Mouse (Mus musculus) brain, embryonic 14.5 days (tissue): ENCODE measurements around the gene Krtap15. TPM values are rescaled to one million over a fixed set of nuclear protein-coding genes. Genes with fewer than 3 reads are reported as not detected.

Source experiments
- DNase-seq: peaks from one replicate; pipeline ENCODE4 v3.0.0-alpha.2; 2011; ENCODE audit warnings: low read depth
- CTCF ChIP-seq: fragments of 200-500 bp; IDR thresholded peaks from 2 replicates; pipeline ENCODE4 v1.5.1; 2012; ENCODE audit warnings: inconsistent platforms, mild to moderate bottlenecking, moderate library complexity, borderline replicate concordance; ENCODE audit not compliant: insufficient read depth, insufficient read length; ENCODE audit errors: extremely low read depth
- POLR2A ChIP-seq: fragments of 200-500 bp; IDR thresholded peaks from 2 replicates; pipeline ENCODE4 v1.6.1; 2012; ENCODE audit warnings: mild to moderate bottlenecking, inconsistent platforms, borderline replicate concordance; ENCODE audit not compliant: poor library complexity, insufficient read depth, insufficient read length, severe bottlenecking; ENCODE audit errors: extremely low read depth
- polyA plus RNA-seq: library from polyadenylated mRNA; depleted of rRNA; stranded (reverse); fragments of >200 nt; gene quantifications from 2 replicates; pipeline ENCODE4 v1.2.3, GENCODE M21; 2012; rRNA removed

The Krtap15 gene
- polyA plus RNA-seq, result not detected in 2 replicates

- TF ChIP-seq CTCF, result no peak
- TF ChIP-seq POLR2A, result no peak
- DNase-seq, result no peak
Measured at GRCm38 (mm10) chr16:88820066-88820465, at the start of gene Krtap15. Gene Krtap15 (plus strand): TSS chr16:88820215.

DNA sequence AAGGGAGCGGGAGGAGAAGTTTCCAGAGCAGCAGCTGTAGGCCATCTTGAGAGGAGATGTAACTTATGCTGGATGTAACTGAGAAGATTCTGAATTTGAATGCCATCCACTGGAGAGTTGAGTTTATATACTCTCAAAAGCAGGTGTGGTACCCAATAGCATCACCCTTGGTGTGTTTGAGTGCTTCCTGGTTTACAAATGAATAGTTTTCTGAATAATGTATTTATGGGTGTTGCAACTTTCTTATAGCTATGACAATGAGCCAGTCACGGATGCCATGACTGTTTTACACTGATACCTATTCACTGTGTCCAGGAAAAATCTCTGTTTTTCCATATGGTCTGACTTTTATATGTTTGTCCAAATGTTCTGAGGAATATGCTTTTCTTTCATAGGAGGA lies 45.9 kb upstream of the Krtap15 start, which contains the start of gene 2310057N15Rik:
Gene 2310057N15Rik (minus strand): TSS at position 101 of the 400 bp plus-strand sequence.
- TF ChIP-seq POLR2A, result no peak
- no peak for TF ChIP-seq CTCF
- DNase-seq, result no peak

DNA sequence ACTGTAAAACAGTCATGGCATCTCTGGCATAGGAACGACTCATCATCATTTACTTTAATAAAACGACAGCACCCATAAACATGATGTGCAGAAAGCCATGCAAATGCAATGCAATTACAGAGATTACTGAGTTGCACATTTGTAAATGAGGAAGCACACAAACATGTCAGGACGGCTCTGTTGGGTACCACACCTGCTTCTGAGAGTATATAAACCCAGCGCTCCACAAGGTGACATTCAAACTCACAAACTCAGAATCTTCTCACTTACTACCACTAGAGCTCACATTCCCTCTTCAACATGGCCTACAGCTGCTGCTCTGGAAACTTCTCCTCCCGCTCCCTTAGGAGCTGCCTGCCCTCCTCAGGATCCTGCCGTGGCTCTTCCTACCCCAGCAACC lies 42.4 kb upstream of the Krtap15 start, which contains the start of gene Gm5965:
Gene Gm5965 (plus strand): TSS at position 301 of the 400 bp plus-strand sequence.
- TF ChIP-seq CTCF, result no peak
- no peak for TF ChIP-seq POLR2A
- no peak for DNase-seq

- DNase-seq, result no peak
- TF ChIP-seq CTCF (no peak), POLR2A (no peak)
Measured at GRCm38 (mm10) chr16:88786786-88787185, 33.2 kb upstream of the Krtap15 start.

GRCm38 (mm10) chr16:88811827-88812226 lies 8.2 kb upstream of the Krtap15 start, which contains the start of gene Gm20741:
Gene Gm20741 (minus strand): TSS chr16:88812220.
- TF ChIP-seq POLR2A, result no peak
- TF ChIP-seq CTCF, result no peak
- DNase-seq, result peak; percentile 3

DNA sequence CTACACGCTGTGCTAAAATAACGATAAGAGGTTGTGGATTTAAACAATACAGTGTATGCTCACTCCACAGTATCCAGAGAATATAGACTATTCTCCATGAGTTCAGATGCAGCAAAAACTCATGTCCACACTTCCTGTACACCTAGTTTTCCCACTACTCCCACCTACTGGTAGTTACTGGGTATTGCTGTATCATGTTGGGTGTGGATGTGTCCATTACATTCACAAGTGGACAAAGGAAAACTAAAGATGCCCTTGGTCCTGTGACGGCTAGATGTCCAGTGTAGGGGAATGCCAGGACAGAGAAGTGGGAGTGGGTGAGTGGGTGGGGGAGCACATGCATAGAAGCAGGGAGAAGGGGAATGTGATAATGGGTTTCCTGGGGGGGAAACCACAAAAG lies 3.7 kb downstream of the Krtap15 start:
- DNase-seq, result peak; percentile 37
- TF ChIP-seq POLR2A, result no peak
- TF ChIP-seq CTCF, result peak; percentile 21; the same call in 1 of the 2 replicates

DNA sequence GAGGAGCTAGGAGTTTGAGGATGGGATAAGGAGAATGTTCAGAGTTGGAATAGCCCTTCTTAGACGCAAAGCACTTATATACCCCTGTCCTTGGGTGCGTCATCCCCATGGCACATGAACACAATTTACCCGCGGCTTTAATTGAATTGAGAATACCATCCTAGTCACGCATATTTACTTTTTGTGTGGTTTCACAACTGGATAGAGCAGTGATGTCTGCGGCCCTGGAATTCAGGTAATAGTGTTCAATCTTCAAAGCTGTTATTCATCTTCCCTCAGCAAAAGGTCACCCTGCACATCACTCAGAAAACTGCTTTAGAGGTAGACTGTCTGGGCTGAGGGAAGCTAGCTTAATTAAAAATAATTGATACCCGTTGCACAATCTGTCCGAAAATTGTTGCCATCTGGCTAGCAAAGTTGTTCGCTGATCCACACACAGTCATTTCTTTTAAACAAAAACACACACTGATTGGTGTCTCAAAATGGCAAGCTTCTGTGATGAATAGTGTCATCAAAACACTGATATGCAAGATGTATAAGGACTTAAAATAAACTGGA lies 6.2 kb downstream of the Krtap15 start, which contains the start of gene Krtap14:
Gene Krtap14 (minus strand): TSS at position 51 of the 558 bp plus-strand sequence.
- DNase-seq, result peak; percentile 77
- TF ChIP-seq POLR2A (no peak), CTCF (no peak)

DNA sequence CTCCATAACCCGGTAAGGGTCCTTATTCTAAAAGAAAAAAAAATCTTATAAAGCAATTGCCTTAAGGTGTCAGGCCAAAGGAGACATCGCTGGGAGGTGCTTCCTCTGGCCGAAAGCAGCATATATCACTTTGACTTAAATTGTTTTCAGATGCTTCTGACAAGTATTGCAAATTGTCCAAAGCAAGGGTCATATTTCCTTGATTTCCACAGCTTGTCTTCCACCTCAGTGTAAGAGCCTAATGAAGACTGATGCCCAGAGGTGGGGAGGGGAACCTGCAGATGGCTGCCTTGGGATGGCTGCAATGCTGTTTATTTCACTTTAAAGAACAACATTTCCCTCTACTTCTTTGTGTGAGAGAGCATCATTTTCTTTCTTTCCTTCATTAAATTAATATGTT lies 7.0 kb downstream of the Krtap15 start:
- TF ChIP-seq CTCF (no peak), POLR2A (no peak)
- DNase-seq, result peak; percentile 15

- no peak for DNase-seq
- no peak for TF ChIP-seq POLR2A
- no peak for TF ChIP-seq CTCF
Measured at GRCm38 (mm10) chr16:88847363-88847762, 27.3 kb downstream of the Krtap15 start.

- DNase-seq, result no peak
- no peak for TF ChIP-seq CTCF
- TF ChIP-seq POLR2A, result no peak
Measured at GRCm38 (mm10) chr16:88848558-88848957, 28.5 kb downstream of the Krtap15 start.

- peak; percentile 57 for DNase-seq
- TF ChIP-seq POLR2A (no peak), CTCF (peak; percentile 75)
Measured at GRCm38 (mm10) chr16:88851450-88851849, 31.4 kb downstream of the Krtap15 start.

GRCm38 (mm10) chr16:88864887-88865407 lies 44.9 kb downstream of the Krtap15 start:
- no peak for DNase-seq
- no peak for TF ChIP-seq CTCF
- TF ChIP-seq POLR2A, result no peak

DNA sequence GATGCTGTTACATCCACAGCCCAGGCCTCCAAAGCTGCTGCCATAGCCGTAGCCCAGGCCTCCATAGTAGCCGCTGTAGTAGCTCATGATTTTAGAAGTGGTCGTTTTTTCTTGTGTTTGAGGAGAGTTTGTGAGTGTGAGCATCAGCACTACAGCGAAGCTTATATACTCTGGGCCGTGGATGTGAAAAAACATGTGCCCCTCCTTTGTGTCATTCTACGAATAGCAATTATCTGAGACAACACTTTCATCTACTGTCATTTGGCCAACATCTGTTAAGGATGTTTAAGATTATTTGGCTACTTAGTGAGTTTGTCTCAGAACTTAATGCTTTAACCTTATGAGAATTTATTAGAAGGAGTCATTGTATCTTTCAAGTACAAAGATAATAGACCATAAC lies 49.3 kb downstream of the Krtap15 start, which contains the start of gene Krtap19-1:
Gene Krtap19-1 (minus strand): TSS at position 101 of the 400 bp plus-strand sequence.
- no peak for DNase-seq
- TF ChIP-seq POLR2A (no peak), CTCF (no peak)

DNA sequence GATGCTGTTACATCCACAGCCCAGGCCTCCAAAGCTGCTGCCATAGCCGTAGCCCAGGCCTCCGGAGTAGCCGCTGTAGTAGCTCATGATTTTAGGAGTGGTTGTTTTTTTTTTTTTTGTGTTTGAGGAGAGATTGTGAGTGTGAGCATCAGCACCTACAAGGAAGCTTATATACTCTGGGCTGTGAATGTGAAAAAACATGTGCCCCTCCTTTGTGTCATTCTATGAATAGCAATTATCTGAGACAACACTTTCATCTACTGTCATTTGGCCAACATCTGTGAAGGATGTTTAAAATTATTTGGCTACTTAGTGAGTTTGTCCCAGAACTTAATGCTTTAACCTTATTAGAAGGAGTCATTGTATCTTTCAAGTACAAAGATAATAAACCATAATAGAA lies 54.2 kb downstream of the Krtap15 start, which contains the start of gene Krtap19-2:
Gene Krtap19-2 (minus strand): TSS at position 101 of the 400 bp plus-strand sequence.
- TF ChIP-seq CTCF (no peak), POLR2A (no peak)
- DNase-seq, result no peak
